ENCODE assay signal across 22 mouse cellular contexts in genomic region chr14:19699497-19699896, GRCm38 (mm10).
"Had no signal": no experiment of that assay in that cellular context is flagged by ENCODE, and none has a peak within 500 bp of the region (broad histone marks: within the 10 kb centered on the region; RNA-seq: fewer than 3 reads in every experiment).

No protein-coding gene starts in this region.

- H3K27me3 ChIP-seq: limb, embryonic 13.5 days; liver, embryonic 12.5 days; liver, embryonic 15.5 days; midbrain, embryonic 15.5 days had no signal

- ATAC-seq: intestine, postnatal 0 days; liver, embryonic 12.5 days had no signal

- H3K4me3 ChIP-seq: layer of hippocampus, adult 2 months; limb, embryonic 10.5 days; limb, embryonic 13.5 days; liver, embryonic 12.5 days; liver, embryonic 15.5 days; midbrain, embryonic 15.5 days had no signal

- H3K9ac ChIP-seq: limb, embryonic 13.5 days; liver, embryonic 12.5 days; liver, embryonic 15.5 days; midbrain, embryonic 15.5 days had no signal

- H3K4me2 ChIP-seq: limb, embryonic 13.5 days; liver, embryonic 12.5 days; liver, embryonic 15.5 days; midbrain, embryonic 15.5 days had no signal

- DNase-seq: kidney, adult 2 months; kidney, postnatal 25 days; layer of hippocampus, adult 9-11 months; liver; lung, adult 2 months; lung, postnatal 14 days; lung, postnatal 4 days; right cerebral cortex, adult 18-20 months; right cerebral cortex, postnatal 14 days; right cerebral cortex, postnatal 4 days; thymus, adult 2 months; thymus, postnatal 14 days; thymus, postnatal 4 days had no signal

- H3K36me3 ChIP-seq: limb, embryonic 10.5 days; limb, embryonic 13.5 days; liver, embryonic 12.5 days; liver, embryonic 15.5 days; midbrain, embryonic 15.5 days had no signal

- H3K27ac ChIP-seq: kidney, postnatal 0 days; layer of hippocampus, adult 2 months; limb, embryonic 10.5 days; limb, embryonic 13.5 days; liver, embryonic 12.5 days; liver, embryonic 15.5 days; midbrain, embryonic 15.5 days; stomach, postnatal 0 days had no signal

- H3K9me3 ChIP-seq: limb, embryonic 10.5 days; limb, embryonic 13.5 days; liver, embryonic 12.5 days; liver, embryonic 15.5 days; midbrain, embryonic 15.5 days had no signal

- H3K4me1 ChIP-seq: limb, embryonic 10.5 days; limb, embryonic 13.5 days; liver, embryonic 12.5 days; liver, embryonic 15.5 days; midbrain, embryonic 15.5 days had no signal
